Mouse (Mus musculus) cerebellum, adult 9-11 months (tissue): ENCODE results near the gene Zbtb40.

Experiments
- DNase-seq: peaks from one replicate; pipeline ENCODE4 v3.0.0; 2022

The Zbtb40 gene

GRCm38 (mm10) chr4:137032456-137032855 lies 16.1 kb downstream of the Zbtb40 start:
- DNase-seq: no peak

GRCm38 (mm10) chr4:137031319-137031718 lies 17.3 kb downstream of the Zbtb40 start:
- DNase-seq: no peak

GRCm38 (mm10) chr4:137029348-137029747 lies 19.3 kb downstream of the Zbtb40 start:
- DNase-seq: no peak

GRCm38 (mm10) chr4:137027051-137027450 lies 21.6 kb downstream of the Zbtb40 start:
- DNase-seq: no peak

GRCm38 (mm10) chr4:137025570-137025969 lies 23.0 kb downstream of the Zbtb40 start:
- DNase-seq: no peak

- DNase-seq: no peak
Observed at GRCm38 (mm10) chr4:137025133-137025532, 23.5 kb downstream of the Zbtb40 start.

GRCm38 (mm10) chr4:137020065-137020464 lies 28.5 kb downstream of the Zbtb40 start:
- no peak for DNase-seq

GRCm38 (mm10) chr4:137015934-137016333 lies 32.7 kb downstream of the Zbtb40 start:
- peak; percentile 92 for DNase-seq

GRCm38 (mm10) chr4:137015476-137015856 lies 33.1 kb downstream of the Zbtb40 start:
- DNase-seq: no peak

GRCm38 (mm10) chr4:137014654-137015475 lies 33.7 kb downstream of the Zbtb40 start:
- no peak for DNase-seq

GRCm38 (mm10) chr4:137014124-137014523 lies 34.5 kb downstream of the Zbtb40 start:
- no peak for DNase-seq

- no peak for DNase-seq
Observed at GRCm38 (mm10) chr4:137006966-137007365, 41.6 kb downstream of the Zbtb40 start.

GRCm38 (mm10) chr4:137001825-137002224 lies 46.8 kb downstream of the Zbtb40 start:
- no peak for DNase-seq

GRCm38 (mm10) chr4:137001020-137001419 lies 47.6 kb downstream of the Zbtb40 start:
- no peak for DNase-seq

- DNase-seq: no peak
Observed at GRCm38 (mm10) chr4:136998371-136998770, 50.2 kb downstream of the Zbtb40 start.

- DNase-seq: peak; percentile 88
Observed at GRCm38 (mm10) chr4:136997723-136998345, 50.8 kb downstream of the Zbtb40 start.

- DNase-seq: no peak
Observed at GRCm38 (mm10) chr4:136996933-136997332, 51.7 kb downstream of the Zbtb40 start.

- peak; percentile 75 for DNase-seq
Observed at GRCm38 (mm10) chr4:136995361-136995760, 53.2 kb downstream of the Zbtb40 start.

- no peak for DNase-seq
Observed at GRCm38 (mm10) chr4:136981993-136982695, 66.5 kb downstream of the Zbtb40 start.

GRCm38 (mm10) chr4:136981347-136981746 lies 67.3 kb downstream of the Zbtb40 start:
- peak; percentile 78 for DNase-seq

GRCm38 (mm10) chr4:136980921-136981320 lies 67.7 kb downstream of the Zbtb40 start:
- DNase-seq: peak; percentile 50

- no peak for DNase-seq
Observed at GRCm38 (mm10) chr4:136977244-136977643, 71.4 kb downstream of the Zbtb40 start.

- no peak for DNase-seq
Observed at GRCm38 (mm10) chr4:136970939-136971338, 77.7 kb downstream of the Zbtb40 start.
